Mouse (Mus musculus): ENCODE data around the gene Fpgs.

Fpgs gene

DNA sequence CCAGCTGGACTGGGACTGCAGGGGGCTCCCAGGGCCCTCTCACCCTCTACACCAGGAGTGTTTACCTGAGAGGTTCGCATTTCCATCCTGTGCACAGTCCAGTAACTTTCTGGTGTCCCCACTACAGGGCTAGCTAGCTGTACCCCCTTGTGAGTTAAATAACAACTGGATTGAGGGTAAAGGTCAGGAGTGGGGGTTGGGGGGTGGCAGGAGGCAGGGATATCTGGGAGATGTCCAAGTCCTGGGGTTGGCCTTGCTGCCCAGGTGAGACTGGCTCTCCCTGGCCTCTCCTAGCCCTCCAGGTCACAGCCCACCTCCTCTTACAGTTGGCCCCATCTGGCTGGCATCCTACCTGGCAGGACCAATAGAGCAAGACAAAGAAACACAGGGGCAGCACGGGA is at the start of gene Fpgs:
TSS of gene Fpgs (minus strand) at position 125 of the 401 bp plus-strand sequence.
- in situ Hi-C loops (cut with MboI), result no loop called here

DNA sequence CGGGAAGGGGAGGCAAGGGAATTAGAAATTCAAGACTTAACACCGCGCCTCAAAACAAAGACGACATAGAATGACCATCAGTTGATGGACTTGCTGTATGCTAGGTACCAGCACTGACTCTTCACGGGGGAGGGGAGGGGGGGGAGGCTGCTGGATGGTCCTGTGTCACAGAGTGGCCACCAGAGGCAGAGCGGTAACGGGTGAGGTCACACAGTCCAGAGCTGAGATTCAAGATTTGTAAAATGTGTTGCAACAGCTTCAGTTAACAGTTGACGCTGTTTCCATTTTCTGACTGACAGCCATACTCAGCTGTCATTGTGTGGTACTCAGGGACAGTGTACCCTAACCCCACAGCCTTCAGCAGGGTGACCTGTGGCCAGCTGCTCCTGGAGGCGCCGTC is 48.2 kb upstream of the Fpgs start:
- in situ Hi-C loops (cut with MboI), result no loop called here

DNA sequence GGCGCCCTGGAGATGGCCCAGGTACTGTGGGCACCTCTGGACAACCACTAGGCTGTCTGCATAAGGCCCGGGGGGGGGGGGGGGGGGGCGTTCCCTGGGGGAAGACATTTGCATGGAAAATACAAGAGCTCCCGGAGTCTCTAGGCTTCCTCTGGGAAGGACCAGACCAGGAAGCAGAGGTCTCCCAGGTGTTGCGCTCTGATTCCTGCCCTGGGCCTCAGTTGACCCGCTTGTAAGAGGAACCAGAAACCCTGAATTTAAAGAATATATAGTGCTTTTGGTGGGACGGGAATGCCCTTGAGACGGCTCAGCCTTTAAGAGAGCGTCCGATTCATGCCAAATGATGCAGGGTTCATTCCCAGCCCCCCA is 47.7 kb upstream of the Fpgs start:
- in situ Hi-C loops (cut with MboI), result no loop called here

DNA sequence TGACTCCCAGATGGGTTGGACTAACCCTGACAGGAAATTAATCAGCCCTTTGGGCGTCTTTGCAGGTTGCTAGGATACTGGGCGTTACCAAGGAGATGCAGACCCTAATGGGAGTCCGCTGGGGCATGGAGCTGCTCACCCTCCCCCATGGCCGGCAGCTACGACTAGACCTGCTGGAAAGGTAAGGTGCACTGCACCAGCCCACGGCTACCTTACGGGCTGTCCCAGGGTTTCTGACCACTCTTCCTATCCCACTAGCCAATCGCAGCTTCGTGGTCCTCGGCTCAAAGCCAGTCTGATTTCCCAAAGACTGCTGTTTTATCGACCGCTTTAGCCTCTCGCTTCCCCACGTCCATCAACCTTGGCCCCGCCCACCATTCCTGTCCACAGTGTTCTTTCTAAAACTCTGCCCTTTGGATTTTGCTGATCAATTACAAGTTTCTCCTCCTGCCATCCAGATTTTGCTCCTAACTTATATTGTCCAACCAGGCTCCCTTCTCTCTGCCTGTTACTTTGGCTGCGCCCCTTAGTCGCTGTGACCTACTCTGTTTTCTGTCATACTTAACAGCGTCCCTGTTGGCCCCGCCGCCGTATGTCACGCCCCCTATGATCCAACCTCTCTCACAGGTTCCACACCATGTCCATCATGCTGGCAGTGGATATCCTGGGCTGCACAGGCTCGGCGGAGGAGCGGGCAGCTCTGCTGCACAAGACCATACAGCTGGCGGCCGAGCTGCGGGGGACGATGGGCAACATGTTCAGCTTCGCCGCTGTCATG is 47.1 kb upstream of the Fpgs start:
- in situ Hi-C loops (cut with MboI), result no loop called here

DNA sequence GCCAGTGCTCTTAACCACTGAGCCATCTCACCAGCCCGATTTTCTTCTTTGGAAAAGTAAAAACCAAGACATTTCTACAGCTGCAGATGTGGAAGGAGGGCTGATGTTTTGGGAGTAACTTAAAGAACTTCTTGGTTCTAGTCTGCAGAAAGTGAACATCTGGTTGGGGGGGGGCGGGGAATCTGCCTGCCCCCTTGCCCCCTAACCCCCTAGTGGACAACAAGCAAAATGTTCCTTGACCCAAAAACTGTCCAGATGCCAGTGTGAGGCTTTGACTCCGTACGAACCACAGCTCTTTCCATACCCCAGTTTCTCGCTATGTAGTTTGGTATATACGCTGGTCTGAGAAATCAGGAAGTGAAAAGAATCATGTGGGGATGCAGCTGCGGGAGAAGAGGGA is 46.3 kb upstream of the Fpgs start:
- in situ Hi-C loops (cut with MboI), result no loop called here

DNA sequence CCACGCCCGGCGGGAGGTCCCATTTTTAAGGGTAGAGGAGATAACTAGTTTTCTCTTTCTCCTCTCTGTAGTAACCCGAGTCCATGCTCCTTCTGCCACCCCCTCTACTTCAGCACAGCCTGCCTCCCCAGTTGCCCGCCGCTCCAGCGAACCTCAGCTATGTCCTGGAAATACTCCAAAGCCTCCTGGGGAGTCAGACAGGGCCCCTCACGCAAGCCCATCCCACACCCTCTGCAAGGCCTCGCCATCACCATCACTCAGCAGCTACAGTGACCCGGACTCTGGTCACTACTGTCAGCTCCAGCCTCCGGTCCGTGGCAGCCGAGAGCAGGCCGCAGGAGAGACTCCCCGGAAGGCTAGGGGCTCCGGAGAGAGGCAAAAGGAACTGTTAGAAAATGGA is 45.1 kb upstream of the Fpgs start:
- in situ Hi-C loops (cut with MboI), result no loop called here

DNA sequence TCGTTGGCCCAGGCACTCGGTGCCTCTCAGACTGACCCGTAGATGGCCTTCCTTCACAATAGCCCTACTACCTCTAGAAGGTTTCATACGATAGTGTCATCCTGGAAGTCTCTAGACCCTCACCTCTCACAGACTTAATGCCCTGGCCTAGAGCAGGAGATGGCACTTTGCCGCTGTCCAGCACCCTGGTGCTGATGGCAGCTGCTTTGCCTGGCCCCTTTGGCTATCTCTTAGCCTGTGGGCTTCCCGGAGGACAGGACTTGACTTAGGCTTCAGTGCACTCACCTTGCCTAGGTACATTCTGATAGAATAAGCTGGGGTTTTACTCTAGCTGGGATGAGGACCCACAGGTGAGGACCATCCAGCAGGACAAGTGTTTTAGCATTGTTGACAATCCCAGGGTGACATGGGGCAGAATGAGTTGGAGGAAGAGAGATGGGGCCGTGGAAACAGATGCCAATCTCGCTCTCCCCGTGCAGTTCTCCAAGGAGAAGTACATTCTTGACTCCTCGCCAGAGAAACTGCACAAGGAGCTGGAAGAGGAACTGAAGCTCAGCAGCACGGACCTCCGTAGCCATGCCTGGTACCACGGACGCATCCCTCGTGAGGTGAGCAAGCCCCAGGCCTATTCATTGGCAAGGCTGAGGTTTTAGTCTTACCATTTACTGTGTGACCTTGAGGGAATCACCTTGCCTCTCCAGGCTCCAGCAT is 40.5 kb upstream of the Fpgs start:
- in situ Hi-C loops (cut with MboI), result no loop called here

DNA sequence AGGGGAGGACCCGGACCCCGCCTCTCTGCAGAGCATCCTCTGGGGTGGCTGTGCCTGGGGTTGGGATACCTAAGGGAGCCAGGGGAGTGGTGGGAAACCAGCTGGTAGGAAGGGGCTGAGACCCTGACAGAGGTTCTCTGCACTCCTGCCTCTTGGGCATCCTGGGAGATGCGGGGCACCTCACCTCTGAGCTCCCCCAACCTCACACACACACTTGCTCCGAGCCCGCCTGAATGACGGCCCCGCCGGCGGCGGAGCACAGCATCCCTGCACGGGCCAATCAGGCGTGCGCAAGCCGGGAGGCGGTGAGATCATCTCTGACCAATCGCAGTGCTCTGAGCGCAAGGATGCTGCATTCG is 38.2 kb upstream of the Fpgs start:
- in situ Hi-C loops (cut with MboI), result no loop called here

DNA sequence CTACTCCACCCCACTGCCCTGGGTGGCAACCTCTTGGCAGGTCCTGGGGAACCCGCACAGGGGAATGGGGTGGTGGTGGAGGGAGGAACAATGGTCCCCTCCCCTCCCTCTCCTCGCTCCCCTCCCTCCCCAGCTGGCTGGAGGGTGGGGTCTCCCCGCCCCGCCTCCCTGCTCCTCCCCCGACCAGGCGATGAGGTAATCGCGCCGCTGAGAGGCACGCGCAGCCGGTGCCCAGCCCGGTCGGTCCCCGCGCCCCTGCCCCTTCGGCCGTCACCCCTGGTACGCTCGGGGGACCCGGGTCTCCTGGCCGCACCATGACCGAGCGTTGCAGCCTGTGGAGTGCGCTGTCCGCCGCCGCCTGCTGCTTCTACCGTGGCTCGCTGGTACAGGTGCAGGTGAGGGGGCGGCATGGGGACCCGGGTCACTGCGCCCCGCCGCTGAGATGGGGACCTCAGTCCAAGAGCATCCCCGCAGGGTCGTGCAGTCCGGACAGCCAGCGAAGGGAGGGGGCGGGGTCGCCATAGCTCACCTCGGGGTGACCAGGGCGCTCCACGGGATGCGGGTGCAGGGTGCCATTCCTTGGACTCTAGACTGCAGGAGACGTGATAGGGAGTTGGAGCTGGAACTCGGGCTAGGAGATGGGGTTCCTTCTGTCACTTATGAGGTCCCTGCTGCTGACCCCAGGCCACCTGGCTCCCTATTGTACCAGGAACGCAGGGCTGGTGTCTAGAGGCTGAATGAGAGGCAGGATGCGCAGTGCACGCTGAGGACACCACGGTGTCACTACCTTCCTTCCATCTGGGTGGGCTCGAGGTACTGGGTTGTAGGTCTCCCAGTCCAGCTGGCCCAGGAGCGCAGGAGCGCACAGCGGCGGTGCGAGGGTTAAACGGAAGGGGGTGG is 37.6 kb upstream of the Fpgs start:
- in situ Hi-C loops (cut with MboI), result no loop called here

DNA sequence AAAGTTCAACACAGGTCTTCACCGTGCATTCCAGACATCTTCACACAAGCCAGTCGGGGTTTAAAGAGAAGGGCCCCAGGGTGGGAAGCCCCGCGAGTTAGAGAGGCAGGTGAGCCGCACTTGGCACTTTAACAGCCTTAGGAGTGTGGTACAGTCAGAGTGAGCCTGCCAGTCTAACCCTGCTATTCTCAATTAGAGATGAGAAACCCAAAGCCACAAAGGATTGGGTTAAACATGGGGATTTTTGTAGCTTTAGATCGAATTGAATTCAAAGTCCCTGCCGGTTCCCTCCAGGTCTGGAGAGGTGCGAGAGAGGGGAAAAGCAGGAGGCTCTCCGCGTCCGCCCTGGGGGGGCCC is 36.9 kb upstream of the Fpgs start, which contains the start of gene 6330409D20Rik:
TSS of gene 6330409D20Rik (minus strand) at position 101 of the 357 bp plus-strand sequence.
- in situ Hi-C loops (cut with MboI), result no loop called here

DNA sequence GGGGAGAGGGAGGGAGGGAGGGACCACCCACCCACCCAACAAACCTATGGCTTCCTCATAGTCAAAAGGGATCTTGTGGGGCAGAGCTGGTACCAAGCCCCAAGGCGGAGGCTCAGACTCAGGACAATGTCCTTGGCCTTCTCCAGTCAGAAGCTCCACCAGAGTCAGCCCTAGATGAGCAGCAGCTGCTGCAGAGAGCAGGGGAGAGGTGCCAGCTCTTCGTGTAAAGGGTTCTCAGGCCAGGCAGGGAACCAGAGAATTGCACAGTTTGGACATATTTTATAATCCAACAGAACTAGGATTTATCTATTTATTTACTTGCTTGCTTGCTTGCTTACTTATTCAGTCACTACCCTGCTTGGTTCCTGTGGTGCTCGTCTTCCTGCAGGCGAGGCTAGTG is 35.4 kb upstream of the Fpgs start:
- in situ Hi-C loops (cut with MboI), result no loop called here

DNA sequence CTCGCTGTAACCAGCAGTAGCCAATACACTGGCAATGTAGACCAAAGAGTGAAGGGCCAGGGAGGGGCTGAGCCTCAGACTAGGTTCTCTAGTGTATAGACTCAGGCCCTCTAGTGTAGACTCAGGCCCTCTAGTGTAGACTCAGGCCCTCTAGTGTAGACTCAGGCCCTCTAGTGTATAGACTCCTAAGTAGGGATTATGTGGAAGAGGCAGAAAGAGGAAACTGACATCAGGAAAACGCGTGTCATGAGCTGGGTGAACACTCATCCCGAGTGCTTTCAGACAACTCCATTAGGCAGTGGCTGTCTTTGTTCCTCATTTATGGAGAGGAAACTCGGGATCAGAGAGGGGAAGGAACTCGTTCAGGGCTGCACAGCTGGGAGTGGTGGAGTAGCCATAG is 33.1 kb upstream of the Fpgs start:
- in situ Hi-C loops (cut with MboI), result no loop called here

DNA sequence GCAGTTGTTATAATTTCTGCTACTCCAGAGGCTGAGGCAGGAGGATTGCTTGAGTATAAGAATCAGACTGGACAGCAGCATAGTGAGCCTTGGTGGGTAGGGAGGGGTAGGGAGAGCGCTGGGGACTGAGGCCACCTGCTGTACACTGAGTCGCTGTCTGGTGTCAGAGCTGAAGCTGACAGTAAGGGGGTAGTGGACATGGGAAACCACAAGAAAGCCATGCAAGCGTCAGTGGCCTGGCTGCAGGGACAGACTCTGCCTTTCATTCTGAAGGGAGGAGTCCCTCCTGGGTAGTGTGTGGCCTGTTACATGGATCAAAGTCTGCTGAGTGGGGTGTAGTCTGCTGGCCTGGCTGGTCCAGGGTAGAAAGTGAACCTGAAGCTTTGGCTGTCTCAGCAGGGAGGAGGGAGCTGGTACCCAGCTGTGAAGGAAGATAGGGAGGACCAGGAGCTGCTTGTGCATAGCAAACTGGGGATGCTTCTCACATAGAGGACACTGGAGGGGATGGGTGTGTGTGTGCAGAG is 32.4 kb upstream of the Fpgs start:
- in situ Hi-C loops (cut with MboI), result no loop called here

DNA sequence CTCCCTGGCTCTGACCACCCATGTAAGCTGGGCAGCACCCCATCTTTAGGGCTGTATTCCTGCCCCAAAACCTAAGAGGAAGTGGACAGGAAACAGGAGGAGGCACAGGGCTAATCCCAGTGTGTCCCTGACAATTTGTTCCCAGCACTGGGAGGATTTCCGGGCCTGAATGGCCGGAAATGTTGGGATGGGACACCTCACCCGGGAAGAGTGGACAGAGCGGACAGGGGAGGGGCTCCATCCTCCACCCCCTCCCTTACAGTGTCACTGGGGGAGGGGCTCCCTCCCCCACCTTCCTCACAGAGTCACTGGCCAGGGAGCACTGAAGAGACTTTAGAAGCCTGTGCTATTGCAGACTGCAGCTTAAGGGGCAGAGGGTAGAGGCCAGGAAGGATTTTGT is 31.0 kb upstream of the Fpgs start:
- in situ Hi-C loops (cut with MboI), result no loop called here

DNA sequence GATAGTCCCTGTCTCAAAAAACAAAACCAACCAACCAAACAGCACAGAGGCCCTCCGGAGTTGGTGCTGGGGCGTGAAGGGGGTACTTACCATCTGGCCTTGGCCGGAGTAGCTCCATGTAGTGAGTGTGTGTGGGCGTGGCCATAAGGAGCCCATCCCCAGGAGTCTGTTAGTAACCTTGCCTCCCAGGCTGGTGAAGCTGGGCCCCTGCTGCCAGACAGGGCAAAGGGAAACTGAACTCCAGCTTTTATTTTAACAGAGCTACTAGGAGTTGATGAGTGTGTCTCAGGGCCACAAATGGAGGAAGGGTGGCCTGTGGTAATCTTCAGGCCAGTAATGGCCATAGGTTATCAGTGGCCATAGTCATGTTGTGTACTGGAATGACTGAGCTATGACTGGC is 30.5 kb upstream of the Fpgs start:
- in situ Hi-C loops (cut with MboI), result no loop called here

DNA sequence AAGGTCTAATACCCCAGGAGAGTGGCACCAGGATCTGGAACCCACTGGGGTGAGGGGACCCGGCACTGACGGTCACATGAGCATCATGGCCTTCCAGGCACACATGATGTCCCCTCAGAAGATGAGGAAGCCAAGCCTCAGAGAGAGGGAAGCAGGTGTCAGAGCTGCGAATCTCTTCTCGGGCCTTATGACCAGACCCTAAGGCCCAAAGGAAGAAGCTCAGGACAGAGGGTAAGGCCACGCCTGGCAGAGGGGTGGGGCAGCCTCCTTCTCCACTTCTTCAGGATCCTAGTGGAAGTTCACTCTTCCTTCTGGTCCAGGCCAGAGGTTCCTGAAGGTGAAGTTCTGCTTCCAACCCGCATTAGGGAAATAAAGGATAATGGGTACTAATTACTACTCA is 28.8 kb upstream of the Fpgs start:
- in situ Hi-C loops (cut with MboI), result no loop called here

DNA sequence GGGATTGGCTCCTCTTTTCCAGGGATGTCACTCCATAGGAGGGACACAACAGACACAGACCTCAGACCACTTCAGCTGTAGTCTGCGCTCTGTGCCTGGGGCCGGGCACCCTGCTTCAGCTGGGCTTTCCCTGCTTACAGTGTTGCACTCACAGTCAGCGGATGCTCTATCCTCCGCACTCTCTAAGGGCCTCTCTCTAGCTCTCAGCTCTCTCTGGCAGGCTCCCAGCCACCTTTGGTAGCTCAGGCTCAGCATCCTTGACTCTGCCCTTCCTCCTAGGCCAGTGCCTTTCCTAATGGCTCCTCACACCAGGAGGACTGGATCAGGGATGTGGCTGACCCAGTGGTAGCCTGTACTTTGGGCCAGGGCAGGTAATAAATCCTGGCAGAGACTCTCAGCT is 28.0 kb upstream of the Fpgs start:
- in situ Hi-C loops (cut with MboI), result no loop called here

DNA sequence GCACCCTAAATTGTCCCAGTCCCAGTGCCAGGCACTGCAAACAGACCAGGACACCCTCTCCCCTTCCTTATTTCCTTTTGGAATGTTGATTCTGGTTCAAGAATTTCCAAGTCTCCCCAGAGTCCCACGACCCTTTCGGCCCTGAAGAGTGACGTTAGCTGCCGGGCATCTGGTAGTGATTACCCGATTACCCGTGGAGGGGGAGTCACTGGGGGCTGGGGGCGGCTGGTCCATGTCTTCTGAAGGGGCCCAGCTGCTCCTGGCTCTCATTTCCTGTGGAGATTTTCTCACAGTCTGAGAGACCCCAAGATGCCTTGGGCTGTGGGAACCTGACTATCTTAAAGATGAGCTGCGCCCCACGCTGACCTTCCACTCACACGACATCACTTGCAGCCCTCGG is 26.9 kb upstream of the Fpgs start:
- in situ Hi-C loops (cut with MboI), result no loop called here

DNA sequence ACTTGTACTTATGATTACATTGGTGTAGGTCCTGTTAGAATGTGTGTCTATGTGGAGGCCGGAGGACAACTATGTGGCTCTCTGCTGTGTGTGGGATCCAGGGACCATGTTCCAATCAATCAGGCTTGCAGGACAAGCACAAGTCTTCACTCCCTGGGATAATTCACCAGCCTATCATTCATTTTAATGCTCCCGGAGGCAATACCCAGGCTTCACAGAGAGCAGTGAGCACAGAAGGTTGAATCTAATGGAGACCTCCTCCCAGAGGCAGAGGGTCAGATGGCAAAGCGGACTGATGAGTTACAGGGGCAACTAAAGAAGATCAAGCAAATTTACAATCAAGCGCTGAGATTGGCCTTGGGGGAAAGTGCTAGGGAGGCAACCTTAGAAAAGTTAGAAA is 25.6 kb upstream of the Fpgs start:
- in situ Hi-C loops (cut with MboI), result no loop called here

DNA sequence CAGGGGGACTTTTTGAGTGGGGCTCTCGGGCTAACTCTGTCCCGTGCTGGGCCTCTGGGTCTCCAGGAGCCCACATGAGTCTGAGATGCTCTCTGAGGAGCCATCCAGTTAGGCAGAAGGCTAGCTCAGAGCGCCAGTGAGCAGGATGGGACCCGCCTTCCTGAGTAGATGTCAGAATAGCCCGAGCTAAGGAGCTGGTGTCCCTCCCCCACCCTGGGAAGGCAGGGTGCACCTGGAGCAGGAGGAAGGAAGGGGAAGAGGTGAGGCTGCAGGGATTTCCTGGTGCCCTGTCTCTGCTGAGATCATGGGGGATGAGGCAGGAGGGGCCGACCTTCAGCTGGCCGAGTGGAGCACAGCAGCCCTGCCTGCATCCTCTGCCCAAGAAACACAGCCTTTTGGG is 24.5 kb upstream of the Fpgs start:
- in situ Hi-C loops (cut with MboI), result no loop called here

DNA sequence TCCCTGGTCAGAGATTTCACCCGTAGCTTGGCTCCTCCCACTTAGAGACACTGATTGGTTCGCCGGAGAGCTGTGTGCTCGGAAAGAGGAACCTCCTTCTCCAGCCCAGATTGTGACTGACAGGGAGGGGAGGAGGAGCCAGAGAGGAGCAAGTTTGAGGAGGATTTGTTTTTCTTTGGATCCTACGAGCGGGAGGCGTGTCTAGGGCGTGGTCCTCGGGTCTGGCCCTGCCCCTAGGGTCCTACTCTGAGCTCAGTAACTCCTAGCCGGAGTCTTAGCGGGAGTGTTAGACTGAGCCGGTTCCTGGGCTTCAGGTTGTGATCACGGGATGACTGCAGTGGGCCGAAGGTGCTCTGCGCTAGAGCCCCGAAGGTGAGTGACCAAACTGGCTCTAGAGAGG is 23.5 kb upstream of the Fpgs start:
- in situ Hi-C loops (cut with MboI), result no loop called here

All from mature B cell (primary cell).